In genomic region chr2:122374666-122375331, GRCm38 (mm10) we compare ENCODE assay signal across 8 mouse cellular contexts. TPM values are rescaled to one million over a fixed set of nuclear protein-coding genes. Genes with fewer than 3 reads are reported as not detected.
DNase-seq lines count a peak whose midpoint lies in the region; ATAC-seq and TF ChIP-seq lines count a peak whose summit lies in the region.

No protein-coding gene starts in this region.

- H3K4me3 ChIP-seq in kidney, postnatal 0 days (replicated peaks; ENCODE audit: low read depth, low read length), result peak overlapping the region; percentile 73
- peak overlapping the region; percentile 43 for H3K4me3 ChIP-seq in hindbrain, embryonic 11.5 days (ENCODE audit: low read depth, low read length)
- peak overlapping the region; percentile 72 for H3K4me3 ChIP-seq in midbrain, embryonic 14.5 days (replicated peaks; ENCODE audit: low read depth, low read length)

- WGBS in kidney, postnatal 0 days, result 19% methylated on average over 23 of the region's 23 CpGs
- 23% methylated on average over 23 of the region's 23 CpGs for whole genome bisulfite sequencing in hindbrain, embryonic 11.5 days
- 12% methylated on average over 23 of the region's 23 CpGs for whole genome bisulfite sequencing in midbrain, embryonic 14.5 days

- DNase-seq in kidney, postnatal 0 days (ENCODE audit: low spot score), result peak; percentile 38
- DNase-seq in kidney, postnatal 25 days, result no peak
- DNase-seq in cerebellum, adult 9-10 months, result peak; percentile 72
- DNase-seq in hindbrain, embryonic 11.5 days (ENCODE audit: low spot score), result peak; percentile 58
- DNase-seq in midbrain, embryonic 14.5 days, result peak; percentile 68
- no peak for DNase-seq in urinary bladder, postnatal 14 days (ENCODE audit: low spot score)

- H3K27me3 ChIP-seq in kidney, postnatal 0 days (ENCODE audit: insufficient read depth, low read length), result no peaks in the 10 kb centered on the region
- H3K27me3 ChIP-seq in hindbrain, embryonic 11.5 days (ENCODE audit: control insufficient read depth, insufficient read depth, low read length), result 0 out of 2 replicates have a peak, but pooled peaks cover 2% of the 10 kb centered on the region
- H3K27me3 ChIP-seq in midbrain, embryonic 14.5 days (ENCODE audit: control insufficient read depth, insufficient read depth, low read length), result 0 out of 2 replicates have a peak, but pooled peaks cover 5% of the 10 kb centered on the region

- H3K36me3 ChIP-seq in kidney, postnatal 0 days (ENCODE audit: insufficient read depth, low read length), result no peaks in the 10 kb centered on the region
- no peaks in the 10 kb centered on the region for H3K36me3 ChIP-seq in hindbrain, embryonic 11.5 days (ENCODE audit: control insufficient read depth, insufficient read depth, low read length)
- no peaks in the 10 kb centered on the region for H3K36me3 ChIP-seq in midbrain, embryonic 14.5 days (ENCODE audit: control insufficient read depth, insufficient read depth, low read length)

- no peak overlapping the region; the same call in 1 of the 2 replicates for H3K9ac ChIP-seq in kidney, postnatal 0 days (ENCODE audit: low read depth, low read length)
- peak overlapping the region; percentile 57; the same call in 1 of the 2 replicates for H3K9ac ChIP-seq in hindbrain, embryonic 11.5 days (ENCODE audit: low read depth, low read length)
- H3K9ac ChIP-seq in midbrain, embryonic 14.5 days (replicated peaks; ENCODE audit: low read length), result peak overlapping the region; percentile 59

- no peak for ATAC-seq in kidney, postnatal 0 days (replicated peaks; ENCODE audit: low FRiP score, low read depth)
- ATAC-seq in hindbrain, embryonic 11.5 days (ENCODE audit: low FRiP score), result no peak
- ATAC-seq in midbrain, embryonic 14.5 days (ENCODE audit: low FRiP score, low TSS enrichment), result no peak
- no peak for ATAC-seq in frontal cortex, adult (ENCODE audit: low TSS enrichment)
- ATAC-seq in megakaryocyte-erythroid progenitor cell, adult 5-6 weeks (replicated peaks; ENCODE audit: low FRiP score, low TSS enrichment, poor library complexity, severe bottlenecking), result no peak

- H3K27ac ChIP-seq in kidney, postnatal 0 days, result no peak overlapping the region
- H3K27ac ChIP-seq in hindbrain, embryonic 11.5 days (ENCODE audit: low read depth, low read length), result 0 out of 2 replicates have a peak overlapping the region, but pooled peaks have one; percentile 21
- peak overlapping the region; percentile 75 for H3K27ac ChIP-seq in midbrain, embryonic 14.5 days (replicated peaks; ENCODE audit: low read depth, low read length)

- H3K9me3 ChIP-seq in kidney, postnatal 0 days (replicated peaks; ENCODE audit: low read length), result no peaks in the 10 kb centered on the region
- H3K9me3 ChIP-seq in hindbrain, embryonic 11.5 days (ENCODE audit: control insufficient read depth, low read length), result no peaks in the 10 kb centered on the region
- no peaks in the 10 kb centered on the region for H3K9me3 ChIP-seq in midbrain, embryonic 14.5 days (ENCODE audit: control insufficient read depth, low read length)

- 0 out of 2 replicates have a peak, but pooled peaks cover 5% of the 10 kb centered on the region for H3K4me1 ChIP-seq in kidney, postnatal 0 days (replicated peaks; ENCODE audit: insufficient read depth, low read length)
- no peaks in the 10 kb centered on the region for H3K4me1 ChIP-seq in hindbrain, embryonic 11.5 days (replicated peaks; ENCODE audit: control insufficient read depth, insufficient read depth, low read length)
- no peaks in the 10 kb centered on the region; the same call in 1 of the 2 replicates for H3K4me1 ChIP-seq in midbrain, embryonic 14.5 days (ENCODE audit: control insufficient read depth, insufficient read depth, low read length)

- H3K4me2 ChIP-seq in kidney, postnatal 0 days (ENCODE audit: low read length), result peak overlapping the region; percentile 90
- H3K4me2 ChIP-seq in hindbrain, embryonic 11.5 days (replicated peaks; ENCODE audit: low read depth, low read length), result peak overlapping the region; percentile 36
- peak overlapping the region; percentile 53 for H3K4me2 ChIP-seq in midbrain, embryonic 14.5 days (ENCODE audit: low read length)

- no peak for TF ChIP-seq CTCF in kidney, postnatal 0 days (IDR thresholded peaks at IDR 0.05; ENCODE audit: low read depth)

RNA-seq across cellular contexts. Expression of gene Shf, which starts 5.8 kb away (rescaled TPM):
- polyA plus RNA-seq in kidney, postnatal 0 days (2015; fragmentation: Nextera tagmentation; extraction: Ambion mirVana), result 1.3 and 2.3 TPM in 2 replicates
- polyA plus RNA-seq in hindbrain, embryonic 11.5 days (2014; fragmentation: Nextera tagmentation; extraction: Ambion mirVana), result 10.3 and 11.7 TPM in 2 replicates
- 15.9 and 19.2 TPM in 2 replicates for polyA plus RNA-seq in midbrain, embryonic 14.5 days (2014; fragmentation: Nextera tagmentation; extraction: Ambion mirVana)
- 5.2 and 8.7 TPM in 2 replicates for total RNA-seq in megakaryocyte-erythroid progenitor cell, adult 5-6 weeks (2014; fragmentation: Nextera tagmentation)
- 1.6 and 13.8 TPM in 2 replicates for total RNA-seq in megakaryocyte-erythroid progenitor cell, adult 5-6 weeks (2017)

RNA-seq across cellular contexts. Expression of gene Slc28a2, which starts 51.5 kb away (rescaled TPM):
- polyA plus RNA-seq in kidney, postnatal 0 days (2015; fragmentation: Nextera tagmentation; extraction: Ambion mirVana), result 0.46 and 0.55 TPM in 2 replicates
- polyA plus RNA-seq in hindbrain, embryonic 11.5 days (2014; fragmentation: Nextera tagmentation; extraction: Ambion mirVana), result 0.07 TPM in 1 of 2 replicates, not detected in the other
- polyA plus RNA-seq in midbrain, embryonic 14.5 days (2014; fragmentation: Nextera tagmentation; extraction: Ambion mirVana), result not detected in 2 replicates
- 3.5 and 11.6 TPM in 2 replicates for total RNA-seq in megakaryocyte-erythroid progenitor cell, adult 5-6 weeks (2014; fragmentation: Nextera tagmentation)
- total RNA-seq in megakaryocyte-erythroid progenitor cell, adult 5-6 weeks (2017), result 3.2 and 4.5 TPM in 2 replicates

RNA-seq across cellular contexts. Expression of gene Duox1, which starts 59.3 kb away (rescaled TPM):
- not detected in 2 replicates for polyA plus RNA-seq in kidney, postnatal 0 days (2015; fragmentation: Nextera tagmentation; extraction: Ambion mirVana)
- 0.12 TPM in 1 of 2 replicates, not detected in the other for polyA plus RNA-seq in hindbrain, embryonic 11.5 days (2014; fragmentation: Nextera tagmentation; extraction: Ambion mirVana)
- 0.18 and 0.22 TPM in 2 replicates for polyA plus RNA-seq in midbrain, embryonic 14.5 days (2014; fragmentation: Nextera tagmentation; extraction: Ambion mirVana)
- total RNA-seq in megakaryocyte-erythroid progenitor cell, adult 5-6 weeks (2014; fragmentation: Nextera tagmentation), result not detected in 2 replicates
- total RNA-seq in megakaryocyte-erythroid progenitor cell, adult 5-6 weeks (2017), result not detected in 2 replicates

Comparison
In these comparisons a context has a peak if more than half of its experiments do, and no peak if none do; other contexts are left out.
1. DNase-seq: peak in kidney, postnatal 0 days (single experiment), cerebellum, adult 9-10 months (single experiment), hindbrain, embryonic 11.5 days (single experiment) and midbrain, embryonic 14.5 days (single experiment); none in kidney, postnatal 25 days (0 of 2) and urinary bladder, postnatal 14 days (single experiment).
2. H3K4me2 ChIP-seq: peak in every context shown above with its lines; median percentile 90 in kidney, postnatal 0 days; 53 in midbrain, embryonic 14.5 days; 36 in hindbrain, embryonic 11.5 days.
3. Peak in every context shown above with its lines, with median percentiles within 50 percentile points of each other: H3K4me3 ChIP-seq.